Mouse (Mus musculus): Measurements from ENCODE around the gene Scarb2. TPM values are rescaled to one million over a fixed set of nuclear protein-coding genes. Genes with fewer than 3 reads are reported as not detected.
A peak's percentile ranks its signal among the peaks of the same experiment; 100 is the strongest.

Gene Scarb2
- polyA plus RNA-seq, 1 experiment from 2014 or later, result 26.7 TPM

- Histone ChIP-seq H3K27ac (ENCODE audit: low read length) (no peak overlapping the region), H3K9ac (ENCODE audit: low read depth, low read length) (no peak overlapping the region), H3K4me1 (ENCODE audit: control insufficient read depth, insufficient read depth, low read length) (0 out of 2 replicates have a peak, but pooled peaks cover 4% of the 10 kb centered on the region), H3K4me3 (ENCODE audit: low read depth, low read length) (peak overlapping the region; percentile 17; the same call in 1 of the 2 replicates), H3K9me3 (replicated peaks; ENCODE audit: control insufficient read depth, low read length, poor library complexity, severe bottlenecking) (no peaks in the 10 kb centered on the region), H3K27me3 (ENCODE audit: control insufficient read depth, insufficient read depth, low read depth, low read length) (peaks cover 12% of the 10 kb centered on the region), H3K4me2 (ENCODE audit: low read length) (peak overlapping the region; percentile 42), H3K36me3 (ENCODE audit: control insufficient read depth, insufficient read depth, low read length) (no peaks in the 10 kb centered on the region)
- ATAC-seq, result no peak
- 48% methylated on average over 18 of the region's 18 CpGs for WGBS
These were observed 114.1 kb downstream of the Scarb2 start for GRCm38 (mm10) chr5:92392542-92392941.

Small RNA genes lying within 50 kb of the gene (microRNA-seq; reads per million reads assigned to microRNA genes)
- not detected for gene Mir6415

Other genes with a start within 250 kb of the Scarb2 start
- 13.7 and 22.1 TPM in 2 replicates for gene Naaa, start 228.7 kb downstream of the Scarb2 start, polyA plus RNA-seq (2015; fragmentation: Nextera tagmentation; extraction: Ambion mirVana)
- 29.1 and 32.5 TPM in 2 replicates for gene Sdad1, start 196.4 kb downstream of the Scarb2 start, polyA plus RNA-seq (2015; fragmentation: Nextera tagmentation; extraction: Ambion mirVana)
- not detected in 2 replicates for gene Cxcl9, start 178.8 kb downstream of the Scarb2 start, polyA plus RNA-seq (2015; fragmentation: Nextera tagmentation; extraction: Ambion mirVana)
- 4.3 and 6.3 TPM in 2 replicates for gene Art3, start 175.0 kb downstream of the Scarb2 start, polyA plus RNA-seq (2015; fragmentation: Nextera tagmentation; extraction: Ambion mirVana)
- 0.16 and 0.32 TPM in 2 replicates for gene Cxcl10, start 157.9 kb downstream of the Scarb2 start, polyA plus RNA-seq (2015; fragmentation: Nextera tagmentation; extraction: Ambion mirVana)
- 57.8 and 62.0 TPM in 2 replicates for gene Nup54, start 71.6 kb downstream of the Scarb2 start, polyA plus RNA-seq (2015; fragmentation: Nextera tagmentation; extraction: Ambion mirVana)
- gene Fam47e, start 48.2 kb upstream of the Scarb2 start, polyA plus RNA-seq (2015; fragmentation: Nextera tagmentation; extraction: Ambion mirVana), result 1.3 and 2.1 TPM in 2 replicates
- 5.7 and 5.9 TPM in 2 replicates for gene Stbd1, start 96.2 kb upstream of the Scarb2 start, polyA plus RNA-seq (2015; fragmentation: Nextera tagmentation; extraction: Ambion mirVana)
- 0.57 and 0.63 TPM in 2 replicates for gene Ccdc158, start 168.4 kb upstream of the Scarb2 start, polyA plus RNA-seq (2015; fragmentation: Nextera tagmentation; extraction: Ambion mirVana)
- gene Shroom3, start 176.6 kb upstream of the Scarb2 start, polyA plus RNA-seq (2015; fragmentation: Nextera tagmentation; extraction: Ambion mirVana), result 1.1 and 1.8 TPM in 2 replicates